Mouse (Mus musculus) midbrain, postnatal 0 days (tissue): ENCODE measurements around the gene Pip4k2a. TPM values are rescaled to one million over a fixed set of nuclear protein-coding genes. Genes with fewer than 3 reads are reported as not detected.
A peak's percentile ranks its signal among the peaks of the same experiment; 100 is the strongest.

Experiments
- ATAC-seq: fragments of 200-750 bp; cut with Nextera tagmentation; 2 replicates; pipeline ENCODE4 v1.8.0; 2017; ENCODE audit warnings: moderate number of reproducible peaks, mild to moderate bottlenecking, moderate TSS enrichment, moderate library complexity; ENCODE audit not compliant: low FRiP score
- DNase-seq: peaks from one replicate; pipeline ENCODE4 v3.0.0-alpha.2; 2015; ENCODE audit warnings: low spot score
- H3K27ac ChIP-seq: fragments of 300-500 bp; sonication (generic); 2 replicates; pipeline ENCODE4 v1.5.1; 2014; ENCODE audit warnings: low read depth, mild to moderate bottlenecking, low read length, mixed read lengths
- H3K27me3 ChIP-seq: fragments of 300-500 bp; sonication (generic); 2 replicates; pipeline ENCODE4 v1.6.1; 2014; ENCODE audit warnings: low read length, control low read depth, mixed read lengths; ENCODE audit not compliant: insufficient read depth
- H3K36me3 ChIP-seq: fragments of 300-500 bp; sonication (generic); 2 replicates; pipeline ENCODE4 v1.6.1; 2014; ENCODE audit warnings: low read length, control low read depth, mixed read lengths; ENCODE audit not compliant: insufficient read depth
- H3K4me1 ChIP-seq: fragments of 300-500 bp; sonication (generic); 2 replicates; pipeline ENCODE4 v1.6.1; 2014; ENCODE audit warnings: mild to moderate bottlenecking, control low read depth, antibody characterized with exemption, low read length, mixed read lengths; ENCODE audit not compliant: insufficient read depth
- H3K4me2 ChIP-seq: fragments of 300-500 bp; sonication (generic); 2 replicates; pipeline ENCODE4 v1.6.1; 2014; ENCODE audit warnings: low read depth, mild to moderate bottlenecking, low read length, mixed read lengths; ENCODE audit not compliant: poor library complexity, severe bottlenecking
- H3K4me3 ChIP-seq: fragments of 300-500 bp; sonication (generic); 2 replicates; pipeline ENCODE4 v1.5.1; 2014; ENCODE audit warnings: low read depth, mild to moderate bottlenecking, low read length, moderate library complexity
- H3K9ac ChIP-seq: fragments of 300-500 bp; sonication (generic); replicated peaks from 2 replicates; pipeline ENCODE4 v1.6.1; 2014; ENCODE audit warnings: mild to moderate bottlenecking, low read length, moderate library complexity, mixed read lengths; ENCODE audit not compliant: poor library complexity, severe bottlenecking
- H3K9me3 ChIP-seq: fragments of 300-500 bp; sonication (generic); 2 replicates; pipeline ENCODE4 v1.6.1; 2016; ENCODE audit warnings: low read length, control low read depth
- CTCF ChIP-seq: IDR thresholded peaks from 2 replicates; pipeline ENCODE4 v1.5.1; 2016; ENCODE audit warnings: antibody characterized with exemption, mild to moderate bottlenecking
- WGBS: fragments of 180-500 bp; shearing (Covaris S2); extraction: QIAGEN DNeasy Blood & Tissue Kit; methylation state at CpG from one replicate; pipeline ENCODE4 v1.1.7; 2014; 5-methylcytosine and 5-hydroxymethylcytosine counted together
- polyA plus RNA-seq: library from polyadenylated mRNA; unstranded; fragments of >200 nt; fragmentation: Nextera tagmentation; extraction: Ambion mirVana; gene quantifications from 2 replicates; pipeline ENCODE4 v1.2.1, GENCODE M21; 2015
- total RNA-seq: library from RNA; depleted of rRNA; stranded (reverse); fragments of >200 nt; gene quantifications from 2 replicates; pipeline ENCODE4 v1.2.3, GENCODE M21; 2014

Pip4k2a gene
- total and polyA plus RNA-seq, 2 experiments from 2014 or later, result 7.1 to 8.1 TPM

GRCm38 (mm10) chr2:18871087-18871486, 126.8 kb downstream of the Pip4k2a start:
- DNase-seq, result no peak
- Histone ChIP-seq H3K27me3 (no peaks in the 10 kb centered on the region), H3K9me3 (no peaks in the 10 kb centered on the region), H3K27ac (no peak overlapping the region), H3K9ac (no peak overlapping the region), H3K4me3 (no peak overlapping the region), H3K36me3 (no peaks in the 10 kb centered on the region), H3K4me1 (no peaks in the 10 kb centered on the region), H3K4me2 (no peak overlapping the region)
- WGBS, result 100% methylated on average over 3 of the region's 3 CpGs
- no peak for TF ChIP-seq CTCF
- no peak for ATAC-seq

GRCm38 (mm10) chr2:18867069-18867468, 130.9 kb downstream of the Pip4k2a start:
- no peak for TF ChIP-seq CTCF
- DNase-seq (no peak), ATAC-seq (no peak)
- Histone ChIP-seq H3K36me3 (no peaks in the 10 kb centered on the region), H3K27me3 (no peaks in the 10 kb centered on the region), H3K4me3 (no peak overlapping the region), H3K4me1 (no peaks in the 10 kb centered on the region), H3K27ac (no peak overlapping the region), H3K9ac (no peak overlapping the region), H3K9me3 (no peaks in the 10 kb centered on the region), H3K4me2 (no peak overlapping the region)
- WGBS, result 95% methylated on average over 2 of the region's 2 CpGs

DNA sequence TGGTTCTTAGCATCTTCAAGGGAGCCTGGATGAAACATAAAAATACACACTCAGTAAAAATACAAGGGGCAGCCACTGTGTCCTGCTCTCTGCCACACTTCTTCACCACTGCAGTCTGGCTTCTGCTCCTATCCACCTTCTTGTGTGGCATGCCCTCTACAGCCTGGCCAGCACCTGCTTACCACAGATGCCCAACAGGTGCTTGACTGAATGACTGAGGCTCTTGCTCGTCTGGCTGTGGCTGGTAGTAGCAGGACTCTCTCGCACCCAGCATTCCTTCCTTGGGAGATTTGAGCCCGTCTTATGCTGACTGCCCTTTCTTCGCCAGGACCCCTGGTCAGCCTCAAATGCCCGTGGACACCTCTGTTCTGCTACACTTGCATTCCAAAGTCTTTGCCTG, 133.2 kb downstream of the Pip4k2a start:
- no peak overlapping the region for H3K4me3 ChIP-seq
- no peaks in the 10 kb centered on the region for H3K4me1 ChIP-seq
- DNase-seq (no peak), ATAC-seq (no peak)
- no peaks in the 10 kb centered on the region for H3K27me3 ChIP-seq
- WGBS, result 88% methylated on average over 5 of the region's 5 CpGs
- H3K9ac ChIP-seq, result no peak overlapping the region
- no peak overlapping the region for H3K4me2 ChIP-seq
- no peaks in the 10 kb centered on the region for H3K9me3 ChIP-seq
- H3K36me3 ChIP-seq, result no peaks in the 10 kb centered on the region
- no peak for TF ChIP-seq CTCF
- H3K27ac ChIP-seq, result no peak overlapping the region

- no peak overlapping the region for H3K27ac ChIP-seq
Observed at GRCm38 (mm10) chr2:18861607-18862158, 136.2 kb downstream of the Pip4k2a start.

DNA sequence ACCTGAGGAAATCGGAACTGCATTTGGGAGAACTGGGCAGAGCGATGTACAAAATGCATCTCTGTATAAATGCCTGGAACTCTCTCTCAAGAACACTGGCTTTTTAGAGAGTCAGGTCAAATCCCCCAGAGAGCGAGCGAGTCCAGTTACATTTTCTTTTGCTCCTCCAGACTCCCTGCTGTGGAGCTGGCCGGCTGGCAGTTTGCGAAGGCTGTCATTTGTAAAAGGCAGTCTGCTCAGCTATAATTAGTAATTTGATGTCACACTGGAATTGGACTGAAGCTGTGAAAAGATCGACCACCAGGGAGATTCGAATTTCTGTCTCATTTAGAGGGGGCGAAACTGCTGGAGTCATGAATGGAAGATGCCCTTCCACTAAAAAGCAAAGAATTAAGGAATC, 137.2 kb downstream of the Pip4k2a start:
- DNase-seq (peak; percentile 50), ATAC-seq (no peak)
- 21% methylated on average over 9 of the region's 9 CpGs for WGBS
- H3K27ac ChIP-seq, result no peak overlapping the region
- no peak overlapping the region for H3K9ac ChIP-seq
- no peaks in the 10 kb centered on the region for H3K27me3 ChIP-seq
- H3K9me3 ChIP-seq, result no peaks in the 10 kb centered on the region
- no peak overlapping the region for H3K4me3 ChIP-seq
- no peak for TF ChIP-seq CTCF
- H3K4me1 ChIP-seq, result no peaks in the 10 kb centered on the region
- no peaks in the 10 kb centered on the region for H3K36me3 ChIP-seq
- 0 out of 2 replicates have a peak overlapping the region, but pooled peaks have one; percentile 9 for H3K4me2 ChIP-seq

More at GRCm38 (mm10) chr2:18861607-18862158, 136.2 kb downstream of the Pip4k2a start:
- H3K27me3 ChIP-seq, result no peaks in the 10 kb centered on the region
- ATAC-seq (no peak), DNase-seq (no peak)
- no peaks in the 10 kb centered on the region for H3K36me3 ChIP-seq
- WGBS, result 93% methylated on average over 5 of the region's 5 CpGs
- no peak overlapping the region for H3K4me3 ChIP-seq
- no peaks in the 10 kb centered on the region for H3K9me3 ChIP-seq
- H3K4me2 ChIP-seq, result no peak overlapping the region
- TF ChIP-seq CTCF, result no peak
- H3K9ac ChIP-seq, result no peak overlapping the region
- H3K4me1 ChIP-seq, result no peaks in the 10 kb centered on the region

DNA sequence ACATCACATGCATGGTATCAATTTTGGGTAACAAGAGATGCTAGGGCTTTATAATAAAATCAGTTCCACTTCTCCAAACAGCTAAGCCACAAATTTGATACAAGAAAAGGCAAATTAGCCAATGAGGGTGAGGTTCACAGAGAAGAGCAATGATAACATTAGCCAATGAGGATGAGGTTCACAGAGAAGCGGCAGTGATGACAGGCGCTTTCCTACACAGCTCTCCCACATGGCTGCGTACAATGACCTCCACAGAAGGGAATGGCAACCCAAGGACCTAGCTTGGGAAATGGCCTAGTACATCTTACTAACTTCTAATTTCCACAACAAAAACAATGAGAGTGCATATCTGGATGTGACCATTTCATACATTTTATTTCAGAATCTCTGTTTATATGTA, 140.0 kb downstream of the Pip4k2a start:
- H3K4me2 ChIP-seq, result no peak overlapping the region
- WGBS, result 68% methylated on average over 3 of the region's 3 CpGs
- no peaks in the 10 kb centered on the region for H3K36me3 ChIP-seq

More for the DNA sequence above, 140.0 kb downstream of the Pip4k2a start:
- H3K27ac ChIP-seq, result no peak overlapping the region
- peak; percentile 65; the same call in 1 of the 2 replicates for ATAC-seq
- no peak overlapping the region for H3K9ac ChIP-seq
- no peak for TF ChIP-seq CTCF
- no peaks in the 10 kb centered on the region for H3K9me3 ChIP-seq
- no peaks in the 10 kb centered on the region for H3K27me3 ChIP-seq
- no peak overlapping the region for H3K4me3 ChIP-seq
- H3K4me1 ChIP-seq, result no peaks in the 10 kb centered on the region
- no peak for DNase-seq
